8 mouse cellular contexts compared by ENCODE assay signal in genomic region chr8:13538821-13539220, GRCm38 (mm10). TPM values are rescaled to one million over a fixed set of nuclear protein-coding genes. Genes with fewer than 3 reads are reported as not detected.
DNase-seq lines count a peak whose midpoint lies in the region; ATAC-seq and TF ChIP-seq lines count a peak whose summit lies in the region.

No protein-coding gene starts in this region.

- no peak overlapping the region for H3K4me2 ChIP-seq in hindbrain, embryonic 15.5 days
- H3K4me2 ChIP-seq in midbrain, postnatal 0 days (ENCODE audit: low read depth, low read length, poor library complexity, severe bottlenecking) = no peak overlapping the region

- no peak overlapping the region for H3K9ac ChIP-seq in hindbrain, embryonic 15.5 days
- no peak overlapping the region for H3K9ac ChIP-seq in midbrain, postnatal 0 days (replicated peaks; ENCODE audit: low read length, poor library complexity, severe bottlenecking)

- H3K9me3 ChIP-seq in hindbrain, embryonic 15.5 days = no peaks in the 10 kb centered on the region
- H3K9me3 ChIP-seq in hindbrain, embryonic 10.5 days = no peaks in the 10 kb centered on the region
- no peaks in the 10 kb centered on the region for H3K9me3 ChIP-seq in midbrain, postnatal 0 days (ENCODE audit: low read length)

- peak; percentile 86 for ATAC-seq in hindbrain, embryonic 15.5 days (ENCODE audit: low FRiP score, low read depth)
- peak; percentile 58 for ATAC-seq in midbrain, postnatal 0 days (ENCODE audit: low FRiP score)
- ATAC-seq in erythroid progenitor cell, adult 5-6 weeks (replicated peaks; ENCODE audit: low FRiP score, poor library complexity, severe bottlenecking) = no peak

- 52% methylated on average over 6 of the region's 6 CpGs for WGBS in hindbrain, embryonic 15.5 days
- 73% methylated on average over 6 of the region's 6 CpGs for WGBS in hindbrain, embryonic 10.5 days
- WGBS in midbrain, postnatal 0 days = 56% methylated on average over 6 of the region's 6 CpGs

- no peak overlapping the region for H3K4me3 ChIP-seq in hindbrain, embryonic 15.5 days
- H3K4me3 ChIP-seq in hindbrain, embryonic 10.5 days = no peak overlapping the region
- no peak overlapping the region for H3K4me3 ChIP-seq in midbrain, postnatal 0 days (ENCODE audit: low read depth, low read length)

- no peak overlapping the region for H3K27ac ChIP-seq in hindbrain, embryonic 15.5 days (replicated peaks)
- no peak overlapping the region for H3K27ac ChIP-seq in hindbrain, embryonic 10.5 days
- H3K27ac ChIP-seq in midbrain, postnatal 0 days (ENCODE audit: low read depth, low read length) = no peak overlapping the region

- DNase-seq in hindbrain, embryonic 10.5 days (ENCODE audit: low spot score) = no peak
- DNase-seq in adipocyte (ENCODE audit: low spot score) = peak; percentile 97
- peak; percentile 37 for DNase-seq in gastrocnemius, postnatal 10 days
- peak; percentile 81 for DNase-seq in layer of hippocampus, adult 9-11 months
- peak; percentile 87 for DNase-seq in midbrain, postnatal 0 days (ENCODE audit: low spot score)
- no peak for DNase-seq in testis, postnatal 14 days (ENCODE audit: low spot score)

- no peaks in the 10 kb centered on the region for H3K27me3 ChIP-seq in hindbrain, embryonic 15.5 days
- no peaks in the 10 kb centered on the region for H3K27me3 ChIP-seq in hindbrain, embryonic 10.5 days (ENCODE audit: insufficient read depth, poor library complexity, severe bottlenecking)
- no peaks in the 10 kb centered on the region for H3K27me3 ChIP-seq in midbrain, postnatal 0 days (ENCODE audit: insufficient read depth, low read length)

- H3K36me3 ChIP-seq in hindbrain, embryonic 15.5 days = no peaks in the 10 kb centered on the region
- no peaks in the 10 kb centered on the region for H3K36me3 ChIP-seq in hindbrain, embryonic 10.5 days
- H3K36me3 ChIP-seq in midbrain, postnatal 0 days (ENCODE audit: insufficient read depth, low read length) = no peaks in the 10 kb centered on the region

- TF ChIP-seq CTCF in midbrain, postnatal 0 days (IDR thresholded peaks at IDR 0.05) = peak; percentile 31; the same call in 1 of the 2 replicates

- H3K4me1 ChIP-seq in hindbrain, embryonic 15.5 days (replicated peaks) = no peaks in the 10 kb centered on the region
- no peaks in the 10 kb centered on the region for H3K4me1 ChIP-seq in hindbrain, embryonic 10.5 days (replicated peaks)
- H3K4me1 ChIP-seq in midbrain, postnatal 0 days (ENCODE audit: insufficient read depth, low read length) = no peaks in the 10 kb centered on the region

RNA-seq across cellular contexts. Expression of gene 1700029H14Rik, which starts 23.4 kb away (rescaled TPM):
- polyA plus RNA-seq in hindbrain, embryonic 15.5 days (2015; fragmentation: Nextera tagmentation; extraction: Ambion mirVana) = not detected in 2 replicates
- polyA plus RNA-seq in hindbrain, embryonic 10.5 days (2016; fragmentation: Nextera tagmentation; extraction: Ambion mirVana) = not detected in 2 replicates
- not detected for total RNA-seq in gastrocnemius, postnatal 10 days (2021)
- not detected in 2 replicates for total RNA-seq in midbrain, postnatal 0 days (2014; rRNA removed)
- polyA plus RNA-seq in midbrain, postnatal 0 days (2015; fragmentation: Nextera tagmentation; extraction: Ambion mirVana) = not detected in 2 replicates
- total RNA-seq in erythroid progenitor cell, adult 5-6 weeks (2015; ENCODE audit: low replicate concordance) = not detected in 2 replicates
- not detected in 2 replicates for total RNA-seq in erythroid progenitor cell, adult 5-6 weeks (2017; ENCODE audit: low replicate concordance)

RNA-seq across cellular contexts. Expression of gene Gas6, which starts 44.5 kb away (rescaled TPM):
- 52.1 and 53.8 TPM in 2 replicates for polyA plus RNA-seq in hindbrain, embryonic 15.5 days (2015; fragmentation: Nextera tagmentation; extraction: Ambion mirVana)
- polyA plus RNA-seq in hindbrain, embryonic 10.5 days (2016; fragmentation: Nextera tagmentation; extraction: Ambion mirVana) = 12.9 and 15.8 TPM in 2 replicates
- 10 to 100 TPM; 79.3 to 82.1 TPM for total RNA-seq in gastrocnemius, postnatal 10 days (2021)
- 73.6 and 91.0 TPM in 2 replicates for total RNA-seq in midbrain, postnatal 0 days (2014; rRNA removed)
- polyA plus RNA-seq in midbrain, postnatal 0 days (2015; fragmentation: Nextera tagmentation; extraction: Ambion mirVana) = 63.0 and 67.8 TPM in 2 replicates
- total RNA-seq in erythroid progenitor cell, adult 5-6 weeks (2015; ENCODE audit: low replicate concordance) = 2.1 TPM in 1 of 2 replicates, not detected in the other
- total RNA-seq in erythroid progenitor cell, adult 5-6 weeks (2017; ENCODE audit: low replicate concordance) = 3.0 and 3.9 TPM in 2 replicates

Comparison
In these comparisons a context has a peak if more than half of its experiments do, and no peak if none do; other contexts are left out.
1. DNase-seq: peak in adipocyte (single experiment), gastrocnemius, postnatal 10 days (single experiment), layer of hippocampus, adult 9-11 months (single experiment) and midbrain, postnatal 0 days (single experiment); none in hindbrain, embryonic 10.5 days (single experiment) and testis, postnatal 14 days (single experiment).
2. RNA of gene Gas6, which starts 44.5 kb away (total RNA-seq): 73.6 to 91.0 TPM in midbrain, postnatal 0 days and 79.3 to 82.1 TPM in gastrocnemius, postnatal 10 days; 2.1 to 3.9 TPM in erythroid progenitor cell, adult 5-6 weeks; every median in the first group is over 10 times any median in the second.